Comparison of ENCODE assay signal across 13 mouse cellular contexts in genomic region chr15:82255248-82255647, GRCm38 (mm10). TPM values are rescaled to one million over a fixed set of nuclear protein-coding genes. Genes with fewer than 3 reads are reported as not detected.
A peak's percentile ranks its signal among the peaks of the same experiment; 100 is the strongest.
DNase-seq lines count a peak whose midpoint lies in the region; ATAC-seq and TF ChIP-seq lines count a peak whose summit lies in the region.
"Had no signal": no experiment of that assay in that cellular context is flagged by ENCODE, and none has a peak within 500 bp of the region (broad histone marks: within the 10 kb centered on the region; RNA-seq: fewer than 3 reads in every experiment).

No protein-coding gene starts in this region.

- H3K36me3 ChIP-seq in lung, postnatal 0 days (ENCODE audit: insufficient read depth, low read length), result no peaks in the 10 kb centered on the region
- H3K36me3 ChIP-seq in hindbrain, embryonic 10.5 days, result no peaks in the 10 kb centered on the region
- 0 out of 2 replicates have a peak, but pooled peaks cover 3% of the 10 kb centered on the region for H3K36me3 ChIP-seq in neural tube, embryonic 15.5 days
- H3K36me3 ChIP-seq: embryonic facial prominence, embryonic 13.5 days; liver, embryonic 13.5 days had no signal

- no peak overlapping the region for H3K9ac ChIP-seq in lung, postnatal 0 days (replicated peaks; ENCODE audit: low read depth)
- H3K9ac ChIP-seq in neural tube, embryonic 15.5 days (replicated peaks), result no peak overlapping the region
- H3K9ac ChIP-seq: embryonic facial prominence, embryonic 13.5 days; liver, embryonic 13.5 days had no signal

- TF ChIP-seq EP300 in lung, postnatal 0 days (IDR thresholded peaks at IDR 0.05), result no peak

- no peak overlapping the region for H3K4me2 ChIP-seq in lung, postnatal 0 days (replicated peaks; ENCODE audit: low read depth, low read length)
- H3K4me2 ChIP-seq in neural tube, embryonic 15.5 days, result peak overlapping the region; percentile 67
- H3K4me2 ChIP-seq: embryonic facial prominence, embryonic 13.5 days; liver, embryonic 13.5 days had no signal

- H3K27me3 ChIP-seq in lung, postnatal 0 days (replicated peaks; ENCODE audit: insufficient read depth, low read length), result no peaks in the 10 kb centered on the region
- H3K27me3 ChIP-seq in hindbrain, embryonic 10.5 days (ENCODE audit: insufficient read depth, poor library complexity, severe bottlenecking), result peaks cover 10% of the 10 kb centered on the region; the same call in 1 of the 2 replicates
- no peaks in the 10 kb centered on the region for H3K27me3 ChIP-seq in neural tube, embryonic 15.5 days (replicated peaks)

- peak; percentile 17; the same call in 1 of the 2 replicates for TF ChIP-seq CTCF in lung, postnatal 0 days (IDR thresholded peaks at IDR 0.05)

- peak; percentile 38 for DNase-seq in cerebellum, adult 11-12 months
- no peak for DNase-seq in cerebellum, postnatal 4 days (ENCODE audit: low spot score in 2 of 2)
- no peak for DNase-seq in lung, postnatal 0 days (ENCODE audit: low spot score)
- no peak for DNase-seq in lung, postnatal 25 days (ENCODE audit: low spot score)
- DNase-seq in hindbrain, embryonic 10.5 days (ENCODE audit: low spot score), result no peak
- no peak for DNase-seq in adrenal gland, postnatal 10 days
- DNase-seq in gastrocnemius, postnatal 4 days (ENCODE audit: low spot score in 2 of 2), result no peak
- DNase-seq: gastrocnemius, postnatal 36 days; liver, embryonic 13.5 days; thymus, postnatal 25 days had no signal

- no peaks in the 10 kb centered on the region for H3K4me1 ChIP-seq in lung, postnatal 0 days (ENCODE audit: insufficient read depth, low read depth, low read length)
- peaks cover 25% of the 10 kb centered on the region for H3K4me1 ChIP-seq in hindbrain, embryonic 10.5 days (replicated peaks)
- H3K4me1 ChIP-seq in neural tube, embryonic 15.5 days, result peaks cover 28% of the 10 kb centered on the region
- H3K4me1 ChIP-seq: liver, embryonic 13.5 days had no signal

- no peak for ATAC-seq in lung, postnatal 0 days
- no peak for ATAC-seq in neural tube, embryonic 15.5 days (ENCODE audit: low FRiP score)

- H3K27ac ChIP-seq in lung, postnatal 0 days (ENCODE audit: low read length), result no peak overlapping the region
- H3K27ac ChIP-seq in hindbrain, embryonic 10.5 days, result peak overlapping the region; percentile 62; the same call in 1 of the 2 replicates
- peak overlapping the region; percentile 84 for H3K27ac ChIP-seq in neural tube, embryonic 15.5 days (replicated peaks)
- H3K27ac ChIP-seq: embryonic facial prominence, embryonic 13.5 days; liver, embryonic 13.5 days had no signal

- 46% methylated on average over 4 of the region's 4 CpGs for WGBS in lung, postnatal 0 days
- 53% methylated on average over 4 of the region's 4 CpGs for WGBS in hindbrain, embryonic 10.5 days
- 30% methylated on average over 4 of the region's 4 CpGs for WGBS in neural tube, embryonic 15.5 days

- H3K9me3 ChIP-seq in lung, postnatal 0 days (ENCODE audit: low read length), result no peaks in the 10 kb centered on the region
- 0 out of 2 replicates have a peak, but pooled peaks cover 7% of the 10 kb centered on the region for H3K9me3 ChIP-seq in hindbrain, embryonic 10.5 days
- no peaks in the 10 kb centered on the region for H3K9me3 ChIP-seq in neural tube, embryonic 15.5 days (replicated peaks)
- H3K9me3 ChIP-seq: embryonic facial prominence, embryonic 13.5 days; liver, embryonic 13.5 days had no signal

- no peak overlapping the region for H3K4me3 ChIP-seq in lung, postnatal 0 days (ENCODE audit: low read depth, low read length)
- no peak overlapping the region for H3K4me3 ChIP-seq in hindbrain, embryonic 10.5 days
- peak overlapping the region; percentile 50; the same call in 1 of the 2 replicates for H3K4me3 ChIP-seq in neural tube, embryonic 15.5 days (replicated peaks)
- H3K4me3 ChIP-seq: embryonic facial prominence, embryonic 13.5 days; liver, embryonic 13.5 days had no signal

RNA-seq across cellular contexts. Expression of gene 1500009C09Rik, which starts 3.1 kb away (rescaled TPM):
- not detected in 2 replicates for polyA plus RNA-seq in lung, postnatal 0 days (2015; fragmentation: Nextera tagmentation; extraction: Ambion mirVana)
- 0.17 and 1.5 TPM in 2 replicates for polyA plus RNA-seq in hindbrain, embryonic 10.5 days (2016; fragmentation: Nextera tagmentation; extraction: Ambion mirVana)
- polyA plus RNA-seq in neural tube, embryonic 15.5 days (2015; fragmentation: Nextera tagmentation; extraction: Ambion mirVana), result 13.0 and 18.4 TPM in 2 replicates
- total RNA-seq in adrenal gland, postnatal 10 days (2021), result under 1 TPM; 0.27 to 1.00 TPM
- total RNA-seq in gastrocnemius, postnatal 4 days (2021), result not detected
- total RNA-seq: gastrocnemius, postnatal 36 days; hematopoietic stem cell, adult 5-6 weeks had no signal
- polyA plus RNA-seq: liver, embryonic 13.5 days had no signal

RNA-seq across cellular contexts. Expression of gene Cenpm, which starts 10.7 kb away (rescaled TPM):
- polyA plus RNA-seq in lung, postnatal 0 days (2015; fragmentation: Nextera tagmentation; extraction: Ambion mirVana), result 3.9 and 4.3 TPM in 2 replicates
- 86.2 and 92.6 TPM in 2 replicates for polyA plus RNA-seq in hindbrain, embryonic 10.5 days (2016; fragmentation: Nextera tagmentation; extraction: Ambion mirVana)
- polyA plus RNA-seq in neural tube, embryonic 15.5 days (2015; fragmentation: Nextera tagmentation; extraction: Ambion mirVana), result 17.8 and 23.4 TPM in 2 replicates
- 10 to 100 TPM; 11.7 to 12.0 TPM for total RNA-seq in adrenal gland, postnatal 10 days (2021)
- 10 to 100 TPM in 1 of 2 experiments, 1 to 10 TPM in 1; 8.5 to 14.4 TPM for total RNA-seq in gastrocnemius, postnatal 4 days (2021)

RNA-seq across cellular contexts. Expression of gene Sept3, which starts 19.4 kb away (rescaled TPM):
- polyA plus RNA-seq in lung, postnatal 0 days (2015; fragmentation: Nextera tagmentation; extraction: Ambion mirVana), result 0.11 and 0.26 TPM in 2 replicates
- polyA plus RNA-seq in hindbrain, embryonic 10.5 days (2016; fragmentation: Nextera tagmentation; extraction: Ambion mirVana), result 72.8 and 111 TPM in 2 replicates
- polyA plus RNA-seq in neural tube, embryonic 15.5 days (2015; fragmentation: Nextera tagmentation; extraction: Ambion mirVana), result 338 and 367 TPM in 2 replicates
- 1 to 10 TPM; 3.5 to 6.0 TPM for total RNA-seq in adrenal gland, postnatal 10 days (2021)
- total RNA-seq in gastrocnemius, postnatal 4 days (2021), result 1 to 10 TPM; 1.2 to 1.9 TPM

RNA-seq across cellular contexts. Expression of gene Tnfrsf13c, which starts 31.1 kb away (rescaled TPM):
- polyA plus RNA-seq in lung, postnatal 0 days (2015; fragmentation: Nextera tagmentation; extraction: Ambion mirVana), result 0.07 and 0.49 TPM in 2 replicates
- polyA plus RNA-seq in hindbrain, embryonic 10.5 days (2016; fragmentation: Nextera tagmentation; extraction: Ambion mirVana), result 0.18 and 0.46 TPM in 2 replicates
- polyA plus RNA-seq in neural tube, embryonic 15.5 days (2015; fragmentation: Nextera tagmentation; extraction: Ambion mirVana), result 0.66 and 0.90 TPM in 2 replicates
- 1 to 10 TPM; 2.1 to 2.7 TPM for total RNA-seq in adrenal gland, postnatal 10 days (2021)
- total RNA-seq in gastrocnemius, postnatal 4 days (2021), result under 1 TPM in 1 of 2 experiments, not detected in 1; 0.66 TPM
- total RNA-seq: gastrocnemius, postnatal 36 days had no signal

RNA-seq across cellular contexts. Expression of gene Shisa8, which starts 42.6 kb away (rescaled TPM):
- 0.29 and 0.55 TPM in 2 replicates for polyA plus RNA-seq in lung, postnatal 0 days (2015; fragmentation: Nextera tagmentation; extraction: Ambion mirVana)
- polyA plus RNA-seq in hindbrain, embryonic 10.5 days (2016; fragmentation: Nextera tagmentation; extraction: Ambion mirVana), result 1.6 and 1.8 TPM in 2 replicates
- 4.6 and 6.7 TPM in 2 replicates for polyA plus RNA-seq in neural tube, embryonic 15.5 days (2015; fragmentation: Nextera tagmentation; extraction: Ambion mirVana)
- under 1 TPM; 0.12 to 0.45 TPM for total RNA-seq in adrenal gland, postnatal 10 days (2021)
- total RNA-seq in gastrocnemius, postnatal 4 days (2021), result under 1 TPM in 1 of 2 experiments, not detected in 1; 0.23 TPM
- total RNA-seq: gastrocnemius, postnatal 36 days had no signal

Comparison
In these comparisons a context has a peak if more than half of its experiments do, and no peak if none do; other contexts are left out.
1. RNA of gene Sept3, which starts 19.4 kb away (polyA plus RNA-seq): 338 to 367 TPM in neural tube, embryonic 15.5 days and 72.8 to 111 TPM in hindbrain, embryonic 10.5 days; 0.11 to 0.26 TPM in lung, postnatal 0 days; every median in the first group is over 10 times any median in the second.